ENCODE assay signal across 10 mouse cellular contexts in genomic region chr16:58671212-58671985, GRCm38 (mm10). TPM values are rescaled to one million over a fixed set of nuclear protein-coding genes. Genes with fewer than 3 reads are reported as not detected.
DNase-seq lines count a peak whose midpoint lies in the region; ATAC-seq and TF ChIP-seq lines count a peak whose summit lies in the region.
"Had no signal": no experiment of that assay in that cellular context is flagged by ENCODE, and none has a peak within 500 bp of the region (broad histone marks: within the 10 kb centered on the region; RNA-seq: fewer than 3 reads in every experiment).

No protein-coding gene starts in this region.

- peak in 1 of 2 experiments; percentile 1 for DNase-seq in left cerebral cortex, adult 2 months (ENCODE audit: extremely low spot score in 1 of 2, low spot score in 2 of 2)
- no peak for DNase-seq in left cerebral cortex, adult 8-10 months (ENCODE audit: low spot score in 2 of 2)
- no peak for DNase-seq in embryonic facial prominence, embryonic 14.5 days (ENCODE audit: low spot score)
- DNase-seq in limb, embryonic 10.5 days (ENCODE audit: low spot score), result no peak
- DNase-seq in B cell, adult 2 months, result no peak
- no peak for DNase-seq in left cerebral cortex, postnatal 25 days (ENCODE audit: low spot score in 2 of 2)
- DNase-seq in embryo, embryonic 9.5 days (ENCODE audit: extremely low spot score), result no peak
- DNase-seq: adrenal gland, adult 2 months had no signal

- peaks cover 4% of the 10 kb centered on the region; the same call in 1 of the 2 replicates for H3K4me1 ChIP-seq in embryonic facial prominence, embryonic 14.5 days (ENCODE audit: control insufficient read depth, insufficient read depth, low read length)
- H3K4me1 ChIP-seq in limb, embryonic 10.5 days, result peaks cover 9% of the 10 kb centered on the region
- peaks cover 23% of the 10 kb centered on the region for H3K4me1 ChIP-seq in neural tube, embryonic 15.5 days

- peak overlapping the region; percentile 88 for H3K9ac ChIP-seq in embryonic facial prominence, embryonic 14.5 days (ENCODE audit: low read depth, low read length)
- H3K9ac ChIP-seq in neural tube, embryonic 15.5 days (replicated peaks), result no peak overlapping the region

- no peak for ATAC-seq in embryonic facial prominence, embryonic 14.5 days (ENCODE audit: low read depth)
- ATAC-seq in neural tube, embryonic 15.5 days (ENCODE audit: low FRiP score), result no peak

- H3K4me2 ChIP-seq in embryonic facial prominence, embryonic 14.5 days (ENCODE audit: low read depth, low read length), result peak overlapping the region; percentile 81
- H3K4me2 ChIP-seq in neural tube, embryonic 15.5 days, result peak overlapping the region; percentile 65

- H3K27ac ChIP-seq in left cerebral cortex, adult 2 months, result no peak overlapping the region
- no peak overlapping the region for H3K27ac ChIP-seq in embryonic facial prominence, embryonic 14.5 days (replicated peaks; ENCODE audit: low read depth, low read length)
- H3K27ac ChIP-seq in limb, embryonic 10.5 days, result no peak overlapping the region
- no peak overlapping the region for H3K27ac ChIP-seq in neural tube, embryonic 15.5 days (replicated peaks)

- intact Hi-C loops in left cerebral cortex, adult 2 months (cut with DNase I), result loop anchor here (5.0 kb wide), 1 partner anchor 731 kb away; no protein-coding TSS in a partner anchor
- intact Hi-C loops in left cerebral cortex, postnatal 25 days (cut with DNase I), result loop anchor here (5.0 kb wide), 1 partner anchor 149 kb away; the partner anchor contains the start of gene St3gal6

- no peaks in the 10 kb centered on the region for H3K9me3 ChIP-seq in embryonic facial prominence, embryonic 14.5 days (ENCODE audit: control insufficient read depth, low read length)
- no peaks in the 10 kb centered on the region for H3K9me3 ChIP-seq in limb, embryonic 10.5 days (replicated peaks)
- no peaks in the 10 kb centered on the region for H3K9me3 ChIP-seq in neural tube, embryonic 15.5 days (replicated peaks)

- WGBS in embryonic facial prominence, embryonic 14.5 days, result 71% methylated on average over 8 of the region's 8 CpGs
- 70% methylated on average over 8 of the region's 8 CpGs for WGBS in limb, embryonic 10.5 days
- WGBS in neural tube, embryonic 15.5 days, result 76% methylated on average over 8 of the region's 8 CpGs

- H3K4me3 ChIP-seq in left cerebral cortex, adult 2 months, result peak overlapping the region; percentile 99
- H3K4me3 ChIP-seq in embryonic facial prominence, embryonic 14.5 days (ENCODE audit: low read depth, low read length), result peak overlapping the region; percentile 95
- peak overlapping the region; percentile 85 for H3K4me3 ChIP-seq in limb, embryonic 10.5 days
- peak overlapping the region; percentile 79 for H3K4me3 ChIP-seq in neural tube, embryonic 15.5 days (replicated peaks)

- H3K27me3 ChIP-seq in embryonic facial prominence, embryonic 14.5 days (replicated peaks; ENCODE audit: control insufficient read depth, insufficient read depth, low read length), result no peaks in the 10 kb centered on the region
- no peaks in the 10 kb centered on the region for H3K27me3 ChIP-seq in limb, embryonic 10.5 days (ENCODE audit: low read depth, poor library complexity, severe bottlenecking)
- no peaks in the 10 kb centered on the region for H3K27me3 ChIP-seq in neural tube, embryonic 15.5 days (replicated peaks)

- H3K36me3 ChIP-seq in embryonic facial prominence, embryonic 14.5 days (ENCODE audit: control insufficient read depth, insufficient read depth, low read length), result peaks cover 28% of the 10 kb centered on the region
- H3K36me3 ChIP-seq in limb, embryonic 10.5 days, result peaks cover 31% of the 10 kb centered on the region
- peaks cover 24% of the 10 kb centered on the region for H3K36me3 ChIP-seq in neural tube, embryonic 15.5 days

- no peak for TF ChIP-seq CTCF in left cerebral cortex, adult 2 months (IDR thresholded peaks at IDR 0.05)

RNA-seq across cellular contexts. Expression of gene Cpox, which starts 1.3 kb away (rescaled TPM):
- 10 to 100 TPM; 35.5 to 37.5 TPM for total RNA-seq in left cerebral cortex, adult 2 months (2021)
- total RNA-seq in left cerebral cortex, adult 8-10 months (2022), result 10 to 100 TPM; 41.4 to 46.8 (median 43.7) TPM
- 17.2 and 18.0 TPM in 2 replicates for polyA plus RNA-seq in embryonic facial prominence, embryonic 14.5 days (2014; fragmentation: Nextera tagmentation; extraction: Ambion mirVana)
- polyA plus RNA-seq in limb, embryonic 10.5 days (2016; fragmentation: Nextera tagmentation; extraction: Ambion mirVana), result 26.6 and 29.7 TPM in 2 replicates
- 15.8 and 20.3 TPM in 2 replicates for polyA plus RNA-seq in neural tube, embryonic 15.5 days (2015; fragmentation: Nextera tagmentation; extraction: Ambion mirVana)
- total RNA-seq in left cerebral cortex, postnatal 25 days (2021), result 10 to 100 TPM; 40.2 to 40.4 TPM

RNA-seq across cellular contexts. Expression of gene E330017A01Rik, which starts 32.9 kb away (rescaled TPM):
- not detected for total RNA-seq in left cerebral cortex, adult 2 months (2021)
- total RNA-seq in left cerebral cortex, adult 8-10 months (2022), result not detected
- not detected in 2 replicates for polyA plus RNA-seq in embryonic facial prominence, embryonic 14.5 days (2014; fragmentation: Nextera tagmentation; extraction: Ambion mirVana)
- not detected in 2 replicates for polyA plus RNA-seq in limb, embryonic 10.5 days (2016; fragmentation: Nextera tagmentation; extraction: Ambion mirVana)
- polyA plus RNA-seq in neural tube, embryonic 15.5 days (2015; fragmentation: Nextera tagmentation; extraction: Ambion mirVana), result not detected in 2 replicates
- not detected for total RNA-seq in left cerebral cortex, postnatal 25 days (2021)
- total RNA-seq: adrenal gland, adult 2 months had no signal
- polyA plus RNA-seq: adrenal gland, adult 2 months; gonadal fat pad, adult 2 months had no signal

RNA-seq across cellular contexts. Expression of gene Gpr15, which starts 47.5 kb away (rescaled TPM):
- not detected for total RNA-seq in left cerebral cortex, adult 2 months (2021)
- not detected for total RNA-seq in left cerebral cortex, adult 8-10 months (2022)
- not detected in 2 replicates for polyA plus RNA-seq in embryonic facial prominence, embryonic 14.5 days (2014; fragmentation: Nextera tagmentation; extraction: Ambion mirVana)
- polyA plus RNA-seq in limb, embryonic 10.5 days (2016; fragmentation: Nextera tagmentation; extraction: Ambion mirVana), result 0.11 TPM in 1 of 2 replicates, not detected in the other
- polyA plus RNA-seq in neural tube, embryonic 15.5 days (2015; fragmentation: Nextera tagmentation; extraction: Ambion mirVana), result 0.56 TPM in 1 of 2 replicates, not detected in the other
- total RNA-seq in left cerebral cortex, postnatal 25 days (2021), result not detected
- total RNA-seq: adrenal gland, adult 2 months had no signal
- polyA plus RNA-seq: adrenal gland, adult 2 months; gonadal fat pad, adult 2 months had no signal

RNA-seq across cellular contexts. Expression of gene Gm813, which starts 54.6 kb away (rescaled TPM):
- total RNA-seq in left cerebral cortex, adult 2 months (2021), result not detected
- total RNA-seq in left cerebral cortex, adult 8-10 months (2022), result not detected
- polyA plus RNA-seq in embryonic facial prominence, embryonic 14.5 days (2014; fragmentation: Nextera tagmentation; extraction: Ambion mirVana), result not detected in 2 replicates
- polyA plus RNA-seq in limb, embryonic 10.5 days (2016; fragmentation: Nextera tagmentation; extraction: Ambion mirVana), result not detected in 2 replicates
- not detected in 2 replicates for polyA plus RNA-seq in neural tube, embryonic 15.5 days (2015; fragmentation: Nextera tagmentation; extraction: Ambion mirVana)
- total RNA-seq in left cerebral cortex, postnatal 25 days (2021), result not detected
- total RNA-seq: adrenal gland, adult 2 months had no signal
- polyA plus RNA-seq: adrenal gland, adult 2 months; gonadal fat pad, adult 2 months had no signal

RNA-seq across cellular contexts. Expression of gene Cldnd1, which starts 56.3 kb away (rescaled TPM):
- 10 to 100 TPM; 95.5 to 97.5 TPM for total RNA-seq in left cerebral cortex, adult 2 months (2021)
- total RNA-seq in left cerebral cortex, adult 8-10 months (2022), result 100 to 1,000 TPM in 3 of 4 experiments, 10 to 100 TPM in 1; 98.1 to 116 (median 114) TPM
- 134 and 148 TPM in 2 replicates for polyA plus RNA-seq in embryonic facial prominence, embryonic 14.5 days (2014; fragmentation: Nextera tagmentation; extraction: Ambion mirVana)
- polyA plus RNA-seq in limb, embryonic 10.5 days (2016; fragmentation: Nextera tagmentation; extraction: Ambion mirVana), result 92.9 and 108 TPM in 2 replicates
- polyA plus RNA-seq in neural tube, embryonic 15.5 days (2015; fragmentation: Nextera tagmentation; extraction: Ambion mirVana), result 141 TPM in 2 replicates
- total RNA-seq in left cerebral cortex, postnatal 25 days (2021), result 100 to 1,000 TPM in 1 of 2 experiments, 10 to 100 TPM in 1; 96.8 to 103 TPM
